Mouse (Mus musculus): Measurements from ENCODE around the gene Fam168a. TPM values are rescaled to one million over a fixed set of nuclear protein-coding genes. Genes with fewer than 3 reads are reported as not detected.
"Not testable (repeated sequence)": the region's sequence is repeated elsewhere in the genome, so short reads cannot be mapped to it uniquely, and the experiment has no call there.

Gene Fam168a
- polyA plus RNA-seq, 1 experiment from 2014 or later: 5.3 TPM

DNA sequence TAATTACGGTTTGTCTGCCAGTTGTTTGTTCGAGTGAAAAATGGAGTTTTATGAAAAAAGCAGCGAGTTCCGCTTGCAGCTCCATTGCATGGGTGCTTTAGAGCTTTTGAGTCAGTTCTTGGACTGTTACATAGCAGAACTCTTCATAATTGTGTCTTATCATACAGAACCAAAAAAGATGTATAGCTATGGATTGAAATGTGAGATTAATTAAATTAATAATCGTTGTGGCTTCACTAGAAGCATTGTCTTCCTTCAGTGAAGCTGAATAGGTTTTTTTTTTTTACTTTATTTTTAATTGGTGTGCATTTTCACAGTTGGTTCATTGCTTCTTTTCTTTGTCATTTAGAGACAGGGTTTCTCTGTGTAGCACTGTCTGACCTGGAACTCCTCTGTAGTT is 12.3 kb downstream of the Fam168a start:
- no peak for ATAC-seq (ENCODE audit: insufficient read depth)
- 80% methylated on average over 5 of the region's 5 CpGs for WGBS (ENCODE audit: insufficient replicate concordance)

GRCm38 (mm10) chr7:100722268-100722667 is 15.8 kb downstream of the Fam168a start:
- no peak overlapping the region for H3K9ac ChIP-seq
- no peak for ATAC-seq (ENCODE audit: insufficient read depth)
- H3K4me2 ChIP-seq: no peak overlapping the region
- WGBS (ENCODE audit: insufficient replicate concordance): 71% methylated on average over 6 of the region's 6 CpGs
- H3K4me3 ChIP-seq (replicated peaks): no peak overlapping the region
- H3K4me1 ChIP-seq (replicated peaks): no peaks in the 10 kb centered on the region
- H3K27ac ChIP-seq (replicated peaks): no peak overlapping the region
- no peaks in the 10 kb centered on the region for H3K36me3 ChIP-seq (replicated peaks)
- H3K9me3 ChIP-seq (replicated peaks): no peaks in the 10 kb centered on the region
- H3K27me3 ChIP-seq: no peaks in the 10 kb centered on the region

More for the DNA sequence above, 12.3 kb downstream of the Fam168a start:
- Histone ChIP-seq H3K4me3 (replicated peaks) (no peak overlapping the region), H3K27ac (replicated peaks) (no peak overlapping the region), H3K36me3 (replicated peaks) (no peaks in the 10 kb centered on the region), H3K4me1 (replicated peaks) (no peaks in the 10 kb centered on the region), H3K9me3 (replicated peaks) (no peaks in the 10 kb centered on the region), H3K9ac (no peak overlapping the region), H3K27me3 (no peaks in the 10 kb centered on the region), H3K4me2 (no peak overlapping the region)

DNA sequence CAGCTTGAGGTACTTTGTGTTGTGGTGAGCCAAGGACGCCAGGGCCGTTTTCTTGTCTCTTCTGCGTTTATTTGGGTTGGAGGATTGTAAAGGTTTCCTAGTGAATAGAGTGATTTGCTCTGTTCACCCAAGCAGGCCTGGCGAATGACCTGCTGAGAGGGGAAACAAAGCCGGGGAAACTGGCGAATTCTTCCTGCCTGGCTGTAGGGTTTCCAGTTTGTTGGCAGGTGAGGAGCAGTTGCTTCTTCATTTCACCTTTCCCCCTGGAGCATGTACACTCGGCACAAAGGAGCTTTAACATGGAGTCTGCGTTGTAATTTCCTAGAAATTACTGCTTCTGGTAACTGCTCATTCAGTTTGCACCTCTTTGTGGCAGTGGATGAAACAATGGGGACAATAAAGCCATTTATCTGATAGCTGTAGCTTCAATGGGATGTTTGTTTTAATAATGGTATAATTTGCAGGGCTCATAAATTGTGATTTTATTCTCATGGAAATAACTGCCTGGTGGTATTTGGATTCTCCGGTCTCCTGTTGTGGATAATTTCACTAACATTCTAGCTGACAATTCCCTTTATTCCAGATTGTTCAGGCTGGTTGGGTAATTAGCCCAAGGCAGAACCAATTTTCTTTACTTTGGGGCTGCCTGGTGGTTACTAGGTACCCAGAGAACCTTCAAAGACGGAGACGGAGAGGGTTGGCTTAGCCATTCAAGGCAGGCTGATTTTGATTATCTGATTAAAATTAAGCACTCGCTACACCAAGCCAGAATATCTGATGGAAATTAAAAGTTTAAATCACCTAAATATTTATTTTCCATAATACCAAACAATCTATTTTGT is 17.2 kb downstream of the Fam168a start:
- no peaks in the 10 kb centered on the region for H3K36me3 ChIP-seq (replicated peaks)
- no peak overlapping the region for H3K9ac ChIP-seq
- H3K27ac ChIP-seq (replicated peaks): no peak overlapping the region
- no peak for ATAC-seq (ENCODE audit: insufficient read depth)
- H3K4me2 ChIP-seq: no peak overlapping the region
- no peaks in the 10 kb centered on the region for H3K27me3 ChIP-seq
- WGBS (ENCODE audit: insufficient replicate concordance): 68% methylated on average over 12 of the region's 12 CpGs
- H3K9me3 ChIP-seq (replicated peaks): no peaks in the 10 kb centered on the region
- H3K4me3 ChIP-seq (replicated peaks): no peak overlapping the region
- H3K4me1 ChIP-seq (replicated peaks): no peaks in the 10 kb centered on the region

GRCm38 (mm10) chr7:100727538-100728085 is 21.2 kb downstream of the Fam168a start:
- Histone ChIP-seq H3K4me2 (no peak overlapping the region), H3K27me3 (no peaks in the 10 kb centered on the region), H3K4me1 (replicated peaks) (peaks cover 6% of the 10 kb centered on the region), H3K27ac (replicated peaks) (no peak overlapping the region), H3K9ac (no peak overlapping the region), H3K9me3 (replicated peaks) (no peaks in the 10 kb centered on the region), H3K36me3 (replicated peaks) (no peaks in the 10 kb centered on the region), H3K4me3 (replicated peaks) (no peak overlapping the region)
- 80% methylated on average over 2 of the region's 2 CpGs for WGBS (ENCODE audit: insufficient replicate concordance)
- no peak for ATAC-seq (ENCODE audit: insufficient read depth)

- no peaks in the 10 kb centered on the region for H3K27me3 ChIP-seq
- peaks cover 15% of the 10 kb centered on the region for H3K4me1 ChIP-seq (replicated peaks)
- WGBS (ENCODE audit: insufficient replicate concordance): 39% methylated on average over 2 of the region's 2 CpGs
- no peak overlapping the region for H3K27ac ChIP-seq (replicated peaks)
- no peak overlapping the region for H3K4me3 ChIP-seq (replicated peaks)
- H3K9ac ChIP-seq: no peak overlapping the region
- no peak for ATAC-seq (ENCODE audit: insufficient read depth)
- H3K4me2 ChIP-seq: no peak overlapping the region
- no peaks in the 10 kb centered on the region for H3K36me3 ChIP-seq (replicated peaks)
- H3K9me3 ChIP-seq (replicated peaks): no peaks in the 10 kb centered on the region
These were observed 23.3 kb downstream of the Fam168a start for GRCm38 (mm10) chr7:100729778-100730177.

DNA sequence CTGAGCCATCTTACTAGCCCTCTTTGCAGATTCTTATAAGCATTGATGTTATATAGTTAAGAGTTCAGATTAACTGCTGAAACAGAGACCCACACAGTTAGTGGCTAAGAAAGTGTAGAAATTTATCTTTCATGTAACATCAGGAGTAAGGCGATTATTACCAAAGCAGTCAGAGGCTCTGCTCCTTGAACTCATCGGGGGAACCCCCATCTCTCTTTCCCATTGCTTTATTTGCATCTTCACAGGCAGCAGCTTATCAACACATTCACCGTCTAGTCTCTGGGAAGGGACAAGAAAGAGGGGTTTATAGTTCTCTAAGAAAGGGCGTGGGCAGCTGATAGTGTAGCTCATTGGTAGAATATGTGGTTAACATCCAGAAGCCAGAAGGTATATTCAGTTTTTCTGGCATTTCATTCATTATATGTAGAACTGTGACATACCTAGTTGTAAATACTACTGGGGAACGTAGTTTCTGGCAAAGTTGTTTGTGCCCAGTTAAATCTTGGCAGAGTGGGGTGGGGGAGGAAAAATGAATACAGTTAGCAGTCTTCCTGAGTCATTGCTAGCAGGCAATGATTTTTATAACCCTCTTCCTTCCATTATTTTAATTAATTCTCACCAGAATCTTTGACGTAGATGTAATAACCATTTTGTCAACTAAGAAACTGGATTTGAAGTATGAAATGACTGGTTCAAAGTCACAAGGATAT is 26.1 kb downstream of the Fam168a start:
- Histone ChIP-seq H3K27me3 (no peaks in the 10 kb centered on the region), H3K9me3 (replicated peaks) (no peaks in the 10 kb centered on the region), H3K4me1 (replicated peaks) (peaks cover 21% of the 10 kb centered on the region), H3K9ac (no peak overlapping the region), H3K4me2 (no peak overlapping the region), H3K36me3 (replicated peaks) (no peaks in the 10 kb centered on the region), H3K27ac (replicated peaks) (no peak overlapping the region), H3K4me3 (replicated peaks) (no peak overlapping the region)
- ATAC-seq (ENCODE audit: insufficient read depth): no peak
- WGBS (ENCODE audit: insufficient replicate concordance): 35% methylated on average over 6 of the region's 6 CpGs

- Histone ChIP-seq H3K36me3 (replicated peaks) (no peaks in the 10 kb centered on the region), H3K9me3 (replicated peaks) (no peaks in the 10 kb centered on the region), H3K4me2 (peak overlapping the region; percentile 3; the same call in 1 of the 2 replicates), H3K27ac (replicated peaks) (no peak overlapping the region), H3K9ac (no peak overlapping the region), H3K27me3 (no peaks in the 10 kb centered on the region), H3K4me3 (replicated peaks) (no peak overlapping the region), H3K4me1 (replicated peaks) (peaks cover 21% of the 10 kb centered on the region)
- WGBS (ENCODE audit: insufficient replicate concordance): 41% methylated on average over 7 of the region's 7 CpGs
- ATAC-seq (ENCODE audit: insufficient read depth): no peak
These were observed 26.8 kb downstream of the Fam168a start for GRCm38 (mm10) chr7:100733051-100733813.

DNA sequence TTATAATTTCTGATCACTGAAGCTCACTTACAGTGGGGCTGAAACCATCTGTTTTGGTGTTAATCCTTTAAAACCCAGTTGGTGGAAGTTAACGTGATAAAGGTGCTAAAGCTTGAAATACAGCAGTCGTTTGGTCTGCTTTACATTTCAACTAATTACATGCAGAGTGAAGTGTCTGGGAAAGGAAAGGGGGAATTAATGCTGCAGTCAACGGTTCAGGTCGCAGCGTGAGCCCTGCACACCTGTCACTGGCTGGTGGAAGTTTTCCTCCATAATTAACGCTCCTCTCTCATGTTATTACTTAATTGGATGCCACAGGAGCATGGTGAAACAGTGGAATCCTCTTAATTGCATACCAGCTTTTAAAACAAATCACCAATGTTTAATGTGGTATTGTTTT is 27.8 kb downstream of the Fam168a start:
- no peaks in the 10 kb centered on the region for H3K9me3 ChIP-seq (replicated peaks)
- ATAC-seq (ENCODE audit: insufficient read depth): no peak

GRCm38 (mm10) chr7:100734905-100735304 is 28.5 kb downstream of the Fam168a start:
- not testable (repeated sequence) for H3K4me2 ChIP-seq; H3K27me3 ChIP-seq; H3K36me3 ChIP-seq (replicated peaks); H3K27ac ChIP-seq (replicated peaks); H3K9me3 ChIP-seq (replicated peaks); H3K4me3 ChIP-seq (replicated peaks); H3K9ac ChIP-seq; ATAC-seq (ENCODE audit: insufficient read depth)
- 66% methylated on average over 2 of the region's 2 CpGs for WGBS (ENCODE audit: insufficient replicate concordance)
- peaks cover 21% of the 10 kb centered on the region for H3K4me1 ChIP-seq (replicated peaks)

More for the DNA sequence above, 27.8 kb downstream of the Fam168a start:
- Histone ChIP-seq H3K4me2 (no peak overlapping the region), H3K27me3 (no peaks in the 10 kb centered on the region), H3K4me3 (replicated peaks) (no peak overlapping the region), H3K27ac (replicated peaks) (no peak overlapping the region), H3K4me1 (replicated peaks) (peaks cover 21% of the 10 kb centered on the region), H3K9ac (no peak overlapping the region), H3K36me3 (replicated peaks) (no peaks in the 10 kb centered on the region)
- WGBS (ENCODE audit: insufficient replicate concordance): 64% methylated on average over 6 of the region's 6 CpGs

GRCm38 (mm10) chr7:100736131-100736530 is 29.7 kb downstream of the Fam168a start:
- Histone ChIP-seq H3K27me3 (no peaks in the 10 kb centered on the region), H3K4me3 (replicated peaks) (no peak overlapping the region), H3K9me3 (replicated peaks) (no peaks in the 10 kb centered on the region), H3K9ac (no peak overlapping the region), H3K36me3 (replicated peaks) (no peaks in the 10 kb centered on the region), H3K4me1 (replicated peaks) (peaks cover 21% of the 10 kb centered on the region), H3K27ac (replicated peaks) (no peak overlapping the region), H3K4me2 (no peak overlapping the region)
- WGBS (ENCODE audit: insufficient replicate concordance): 29% methylated on average over 3 of the region's 3 CpGs
- ATAC-seq (ENCODE audit: insufficient read depth): no peak

DNA sequence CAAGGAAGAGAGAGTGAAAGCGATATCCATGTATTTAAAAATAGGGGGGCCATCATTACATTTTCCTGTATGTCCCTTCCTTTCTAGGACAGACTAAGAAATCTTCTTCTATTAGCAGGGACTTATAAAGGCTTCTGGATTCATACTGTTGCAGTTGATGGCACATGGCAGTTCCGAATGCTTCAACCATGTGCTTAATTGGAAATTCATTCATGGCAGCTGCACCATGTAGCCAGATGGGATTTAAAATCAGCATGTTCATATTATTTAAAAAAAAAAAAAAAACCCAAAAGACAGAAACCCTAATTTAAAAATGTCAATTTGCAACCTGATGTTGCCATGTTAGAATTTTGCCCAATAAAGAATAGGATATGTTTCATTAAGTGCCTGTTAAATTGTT is 37.9 kb downstream of the Fam168a start:
- no peak overlapping the region for H3K27ac ChIP-seq (replicated peaks)
- no peak for ATAC-seq (ENCODE audit: insufficient read depth)

More for the DNA sequence above, 37.9 kb downstream of the Fam168a start:
- no peak overlapping the region for H3K4me2 ChIP-seq
- H3K4me1 ChIP-seq (replicated peaks): no peaks in the 10 kb centered on the region
- H3K27me3 ChIP-seq: no peaks in the 10 kb centered on the region
- no peak overlapping the region for H3K9ac ChIP-seq
- no peaks in the 10 kb centered on the region for H3K9me3 ChIP-seq (replicated peaks)
- WGBS (ENCODE audit: insufficient replicate concordance): 82% methylated on average over 2 of the region's 2 CpGs
- no peak overlapping the region for H3K4me3 ChIP-seq (replicated peaks)
- no peaks in the 10 kb centered on the region for H3K36me3 ChIP-seq (replicated peaks)

All from liver, embryonic 15.5 days (tissue).